Mouse (Mus musculus) embryonic facial prominence, embryonic 12.5 days (tissue): ENCODE results near the gene Bud13. TPM values are rescaled to one million over a fixed set of nuclear protein-coding genes. Genes with fewer than 3 reads are reported as not detected.

Experiments
- ATAC-seq: fragments of 200-750 bp; cut with Nextera tagmentation; 2 replicates; pipeline ENCODE4 v1.8.0; 2017; ENCODE audit not compliant: insufficient number of reproducible peaks, insufficient read depth, low FRiP score, low TSS enrichment
- H3K27ac ChIP-seq: fragments of 300-500 bp; sonication (generic); 2 replicates; pipeline ENCODE4 v1.5.1; 2016; ENCODE audit warnings: mild to moderate bottlenecking
- H3K27me3 ChIP-seq: fragments of 300-500 bp; sonication (generic); 2 replicates; pipeline ENCODE4 v1.6.1; 2016; ENCODE audit warnings: mild to moderate bottlenecking, moderate library complexity
- H3K36me3 ChIP-seq: fragments of 300-500 bp; sonication (generic); 2 replicates; pipeline ENCODE4 v1.6.1; 2016; ENCODE audit warnings: mild to moderate bottlenecking
- H3K4me1 ChIP-seq: fragments of 300-500 bp; sonication (generic); 2 replicates; pipeline ENCODE4 v1.6.1; 2016
- H3K4me2 ChIP-seq: fragments of 300-500 bp; sonication (generic); replicated peaks from 2 replicates; pipeline ENCODE4 v1.6.1; 2016; ENCODE audit warnings: mild to moderate bottlenecking, moderate library complexity
- H3K4me3 ChIP-seq: fragments of 300-500 bp; sonication (generic); 2 replicates; pipeline ENCODE4 v1.5.1; 2016; ENCODE audit warnings: mild to moderate bottlenecking
- H3K9ac ChIP-seq: fragments of 300-500 bp; sonication (generic); 2 replicates; pipeline ENCODE4 v1.6.1; 2016; ENCODE audit warnings: mild to moderate bottlenecking, moderate library complexity
- H3K9me3 ChIP-seq: fragments of 300-500 bp; sonication (generic); 2 replicates; pipeline ENCODE4 v1.6.1; 2016; ENCODE audit warnings: mild to moderate bottlenecking, moderate library complexity
- WGBS: fragments of 180-500 bp; shearing (Covaris S2); methylation state at CpG from one replicate; pipeline ENCODE4 v1.1.7; 2016; 5-methylcytosine and 5-hydroxymethylcytosine counted together
- polyA plus RNA-seq: library from polyadenylated mRNA; unstranded; fragments of >200 nt; fragmentation: Nextera tagmentation; extraction: Ambion mirVana; gene quantifications from 2 replicates; pipeline ENCODE4 v1.2.1, GENCODE M21; 2016

The Bud13 gene
- polyA plus RNA-seq, 1 experiment from 2014 or later, result 35.7 TPM

DNA sequence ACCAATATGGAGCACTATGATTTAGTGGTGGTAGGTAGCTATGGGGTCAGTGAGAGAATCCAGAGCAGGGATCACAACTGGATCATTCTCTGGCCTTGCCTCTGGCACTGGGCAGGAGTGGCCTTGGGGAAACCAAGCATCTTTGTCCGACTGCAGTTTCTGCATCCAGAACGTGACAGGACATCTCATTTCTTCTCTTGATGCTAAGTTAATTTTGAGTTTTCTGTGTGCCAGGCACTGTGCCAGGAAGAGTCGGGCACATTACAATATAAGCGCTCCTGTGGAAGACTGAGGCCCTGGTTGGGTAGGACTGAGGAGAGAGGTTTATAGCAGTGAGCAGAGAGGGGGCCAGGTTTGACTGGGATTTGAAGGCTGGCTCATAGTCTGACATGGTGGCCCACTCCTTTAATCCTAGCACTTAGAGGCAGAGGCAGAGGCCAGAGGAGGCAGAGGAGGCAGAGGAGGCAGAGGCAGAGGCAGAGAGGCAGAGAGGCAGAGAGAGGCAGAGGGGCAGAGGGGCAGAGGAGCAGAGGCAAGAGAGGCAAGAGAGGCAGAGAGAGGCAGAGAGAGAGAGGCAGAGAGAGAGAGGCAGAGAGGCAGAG is 56.3 kb downstream of the Bud13 start:
- Histone ChIP-seq H3K9me3 (no peaks in the 10 kb centered on the region), H3K36me3 (no peaks in the 10 kb centered on the region), H3K27ac (no peak overlapping the region), H3K27me3 (peaks cover 14% of the 10 kb centered on the region; the same call in 1 of the 2 replicates), H3K9ac (no peak overlapping the region), H3K4me1 (peaks cover 13% of the 10 kb centered on the region), H3K4me2 (no peak overlapping the region), H3K4me3 (no peak overlapping the region)
- 79% methylated on average over 4 of the region's 4 CpGs for WGBS
- no peak for ATAC-seq

GRCm38 (mm10) chr9:46345887-46346665 is 63.3 kb downstream of the Bud13 start:
- H3K9ac ChIP-seq, result no peak overlapping the region
- H3K4me3 ChIP-seq, result no peak overlapping the region
- ATAC-seq, result no peak
- no peaks in the 10 kb centered on the region for H3K36me3 ChIP-seq
- 82% methylated on average over 4 of the region's 4 CpGs for WGBS
- H3K27ac ChIP-seq, result no peak overlapping the region
- peaks cover 9% of the 10 kb centered on the region for H3K4me1 ChIP-seq
- no peak overlapping the region for H3K4me2 ChIP-seq
- no peaks in the 10 kb centered on the region for H3K27me3 ChIP-seq
- H3K9me3 ChIP-seq, result no peaks in the 10 kb centered on the region

Other genes starting within 250 kb of the Bud13 start
- gene Apoa1, start 54.4 kb upstream of the Bud13 start, polyA plus RNA-seq, result 2.3 and 2.7 TPM in 2 replicates
- not detected in 2 replicates for gene Apoc3, start 47.4 kb upstream of the Bud13 start, polyA plus RNA-seq
- gene Apoa4, start 42.3 kb upstream of the Bud13 start, polyA plus RNA-seq, result not detected in 2 replicates
- gene Apoa5, start 14.4 kb upstream of the Bud13 start, polyA plus RNA-seq, result not detected in 2 replicates
- gene Zpr1, start 9.9 kb upstream of the Bud13 start, polyA plus RNA-seq, result 52.6 and 59.5 TPM in 2 replicates
- gene 4931429L15Rik, start 37.0 kb downstream of the Bud13 start, polyA plus RNA-seq, result not detected in 2 replicates